Mouse (Mus musculus): ENCODE results near the gene Plac9a.
"Not testable (repeated sequence)": the region's sequence is repeated elsewhere in the genome, so short reads cannot be mapped to it uniquely, and the experiment has no call there.

Gene Plac9a

GRCm38 (mm10) chr14:25903000-25903399 is at the start of gene Plac9a:
TSS of gene Plac9a (minus strand) at chr14:25903100.
- not testable (repeated sequence) for DNase-seq (ENCODE audit: low spot score in 2 of 2)

DNA sequence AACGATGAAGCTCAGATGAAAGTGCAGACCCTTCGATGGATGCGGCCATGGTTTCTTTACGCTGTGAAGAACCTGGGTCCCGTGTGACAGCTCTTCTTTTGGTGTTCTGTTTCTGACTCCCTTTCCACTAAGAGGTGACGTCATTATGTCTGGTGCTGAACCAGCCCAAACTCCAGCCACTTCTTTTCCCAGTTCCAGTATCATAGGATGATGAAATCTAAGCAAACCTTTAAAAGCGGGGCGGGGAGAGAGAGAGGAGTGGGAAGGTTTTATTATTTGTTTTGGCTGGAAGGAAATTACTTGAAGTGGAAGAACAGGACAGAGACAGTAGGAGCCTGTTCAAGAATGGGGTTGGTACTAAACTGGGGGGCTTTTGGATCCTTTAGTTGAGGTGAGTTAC is 35.1 kb upstream of the Plac9a start, which contains the start of gene Cphx1:
Gene Cphx1, plus strand, starts transcription at position 301 of the 400 bp plus-strand sequence.
- DNase-seq (ENCODE audit: low spot score in 2 of 2): not testable (repeated sequence)

- not testable (repeated sequence) for DNase-seq (ENCODE audit: low spot score in 2 of 2)
Measured at GRCm38 (mm10) chr14:25936867-25937630, 34.1 kb upstream of the Plac9a start.

DNA sequence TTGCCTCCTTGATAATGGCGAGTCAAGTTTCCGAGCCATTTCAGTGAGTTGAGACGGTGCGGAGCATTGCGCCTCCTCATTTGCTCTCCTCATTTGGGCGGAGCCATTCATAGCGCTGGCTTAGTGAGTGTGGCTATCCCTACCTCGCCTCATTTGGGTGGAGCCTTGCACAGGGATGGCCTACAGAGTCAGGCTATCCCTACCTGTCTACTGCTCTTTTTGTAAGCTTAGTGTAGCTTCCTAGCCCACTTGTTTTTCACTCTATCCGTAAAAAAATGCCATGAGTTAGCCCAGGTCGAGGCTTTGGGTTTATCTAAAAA is 24.6 kb upstream of the Plac9a start, which contains the start of gene Tmem254a:
Gene Tmem254a, minus strand, starts transcription at position 111 of the 320 bp plus-strand sequence.
- DNase-seq (ENCODE audit: low spot score in 2 of 2): not testable (repeated sequence)

GRCm38 (mm10) chr14:25926814-25927561 is 24.1 kb upstream of the Plac9a start:
- DNase-seq (ENCODE audit: low spot score in 2 of 2): not testable (repeated sequence)

- DNase-seq (ENCODE audit: low spot score in 2 of 2): not testable (repeated sequence)
Measured at GRCm38 (mm10) chr14:25918427-25919170, 15.7 kb upstream of the Plac9a start.

DNA sequence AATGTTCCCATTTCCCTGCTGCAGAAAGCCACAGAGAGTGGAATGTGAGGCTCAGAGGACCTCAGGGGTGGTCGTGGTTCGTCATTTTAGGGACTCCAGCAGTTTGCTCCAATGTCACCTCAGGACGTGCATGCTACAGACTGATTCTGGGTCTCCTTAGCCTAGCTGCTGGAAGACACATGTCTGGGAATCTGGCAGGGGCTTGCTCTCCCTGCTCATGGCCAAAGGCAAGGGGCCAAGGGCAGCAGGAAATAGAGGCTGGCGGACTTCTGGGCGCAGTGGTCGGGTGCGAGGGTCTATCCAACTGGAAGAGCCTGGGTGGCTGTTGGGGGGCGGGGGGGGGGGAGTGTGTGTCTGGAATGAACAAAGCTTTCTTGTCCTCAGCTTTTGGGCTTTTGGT is 6.1 kb upstream of the Plac9a start:
- not testable (repeated sequence) for DNase-seq (ENCODE audit: low spot score in 2 of 2)

DNA sequence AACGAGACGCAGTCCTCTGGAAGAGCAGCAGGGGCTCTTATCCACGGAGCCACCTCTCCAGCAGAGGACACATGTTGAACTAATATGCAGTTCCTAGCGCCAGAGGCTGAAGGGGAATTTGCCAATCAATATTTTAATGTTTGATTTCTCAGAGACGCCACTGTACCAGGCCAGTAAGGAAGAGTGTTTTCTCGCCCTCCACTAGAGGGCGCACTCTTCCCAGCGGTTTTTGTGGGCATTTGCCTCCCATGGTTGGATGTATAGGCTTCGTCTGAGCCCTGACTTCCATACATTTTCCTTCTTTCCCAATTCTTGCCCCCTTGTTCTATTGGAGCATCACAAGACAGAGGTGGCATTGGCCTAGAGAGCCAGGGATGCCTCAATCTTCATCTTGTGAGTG is 4.4 kb upstream of the Plac9a start:
- DNase-seq (ENCODE audit: low spot score in 2 of 2): not testable (repeated sequence)

GRCm38 (mm10) chr14:25905243-25905642 is 2.3 kb upstream of the Plac9a start:
- peak; percentile 18 to 26 for DNase-seq (ENCODE audit: low spot score in 2 of 2)

DNA sequence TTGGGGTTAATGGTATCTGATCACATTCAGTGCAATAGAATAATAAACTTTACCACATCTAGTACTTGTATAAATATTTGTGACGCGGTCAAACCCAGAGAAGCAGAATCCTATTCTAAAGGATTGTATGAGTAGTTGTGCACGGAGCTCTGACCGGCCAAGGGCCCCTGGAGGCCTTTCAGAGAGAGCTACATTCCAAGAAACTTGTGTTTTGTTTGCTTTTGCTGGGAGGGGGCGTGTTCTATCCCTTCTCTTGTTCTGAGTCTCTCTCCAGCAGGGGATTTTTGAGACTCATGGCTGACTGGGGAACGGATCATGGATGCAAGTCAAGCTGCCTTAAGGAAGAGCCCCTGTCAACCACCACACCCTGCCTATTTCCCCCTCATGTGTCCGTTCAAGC is 7.2 kb downstream of the Plac9a start:
- DNase-seq (ENCODE audit: low spot score in 2 of 2): not testable (repeated sequence)

- DNase-seq (ENCODE audit: low spot score in 2 of 2): not testable (repeated sequence)
Measured at GRCm38 (mm10) chr14:25894566-25894965, 8.3 kb downstream of the Plac9a start.

- DNase-seq (ENCODE audit: low spot score in 2 of 2): not testable (repeated sequence)
Measured at GRCm38 (mm10) chr14:25885886-25886285, 17.0 kb downstream of the Plac9a start.

GRCm38 (mm10) chr14:25881769-25882168 is 21.1 kb downstream of the Plac9a start:
- not testable (repeated sequence) for DNase-seq (ENCODE audit: low spot score in 2 of 2)

- not testable (repeated sequence) for DNase-seq (ENCODE audit: low spot score in 2 of 2)
Measured at GRCm38 (mm10) chr14:25876640-25877039, 26.3 kb downstream of the Plac9a start.

DNA sequence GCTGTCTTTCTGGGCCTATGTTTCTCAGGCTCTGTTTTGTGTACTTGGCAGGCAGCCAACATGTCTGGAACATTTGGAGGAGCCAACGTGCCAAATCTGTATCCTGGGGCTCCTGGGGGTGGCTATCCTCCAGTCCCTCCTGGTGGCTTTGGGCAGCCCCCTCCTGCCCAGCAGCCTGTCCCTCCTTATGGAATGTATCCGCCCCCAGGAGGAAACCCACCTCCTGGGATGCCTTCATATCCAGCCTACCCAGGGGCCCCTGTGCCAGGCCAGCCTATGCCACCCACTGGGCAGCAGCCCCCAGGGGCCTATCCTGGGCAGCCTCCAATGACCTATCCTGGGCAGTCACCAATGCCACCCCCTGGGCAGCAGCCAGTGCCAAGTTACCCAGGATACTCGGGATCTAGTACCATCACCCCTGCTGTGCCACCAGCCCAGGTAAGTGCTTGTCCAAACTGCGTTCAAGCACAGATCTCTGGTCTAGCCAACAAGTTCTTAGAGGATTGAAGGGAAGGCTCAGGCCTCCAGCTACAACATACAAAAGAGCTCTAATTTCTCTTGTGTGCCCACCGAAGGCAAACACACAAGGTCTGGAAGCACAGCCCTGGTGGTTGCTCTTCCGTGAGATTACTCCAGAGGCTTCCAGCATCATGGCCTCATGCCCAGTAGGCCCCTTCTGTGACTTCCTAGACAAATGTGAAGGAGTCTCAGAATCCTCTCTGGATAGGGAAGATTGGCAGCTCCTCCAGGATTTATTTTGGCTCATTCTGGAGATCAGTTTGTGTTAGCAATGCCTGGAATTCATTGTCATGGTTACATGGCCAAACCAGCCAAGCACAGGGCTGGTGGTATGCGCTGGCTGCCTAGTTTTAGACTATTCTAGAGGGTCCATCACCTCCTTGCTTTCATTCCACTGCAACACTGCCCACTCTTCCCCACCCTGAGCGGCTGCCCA is 30.2 kb downstream of the Plac9a start:
- peak; percentile 52 to 67 for DNase-seq (ENCODE audit: low spot score in 2 of 2)

- no peak for DNase-seq (ENCODE audit: low spot score in 2 of 2)
Measured at GRCm38 (mm10) chr14:25869135-25869878, 33.6 kb downstream of the Plac9a start.

GRCm38 (mm10) chr14:25868706-25869105 is 34.2 kb downstream of the Plac9a start:
- no peak for DNase-seq (ENCODE audit: low spot score in 2 of 2)

DNA sequence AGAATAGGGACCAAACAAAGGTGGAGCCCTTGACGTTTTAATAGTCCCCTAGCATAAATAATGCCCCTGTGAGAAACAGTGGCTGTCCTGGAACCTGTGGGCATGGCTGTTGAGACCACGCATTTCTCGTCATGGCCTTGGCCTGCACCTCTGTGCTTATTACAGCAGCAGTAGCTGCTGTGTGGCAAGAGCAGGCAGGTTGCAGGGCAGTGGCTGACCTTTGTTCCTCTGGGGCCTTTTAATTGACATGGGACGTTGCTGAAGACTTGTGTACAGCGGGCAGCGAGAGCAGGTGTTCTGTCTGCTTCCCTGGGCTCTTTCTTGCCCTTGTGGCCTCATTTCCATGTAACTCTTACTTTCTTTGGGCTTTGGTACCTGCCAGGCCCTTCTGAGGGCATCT is 35.1 kb downstream of the Plac9a start:
- no peak for DNase-seq (ENCODE audit: low spot score in 2 of 2)

DNA sequence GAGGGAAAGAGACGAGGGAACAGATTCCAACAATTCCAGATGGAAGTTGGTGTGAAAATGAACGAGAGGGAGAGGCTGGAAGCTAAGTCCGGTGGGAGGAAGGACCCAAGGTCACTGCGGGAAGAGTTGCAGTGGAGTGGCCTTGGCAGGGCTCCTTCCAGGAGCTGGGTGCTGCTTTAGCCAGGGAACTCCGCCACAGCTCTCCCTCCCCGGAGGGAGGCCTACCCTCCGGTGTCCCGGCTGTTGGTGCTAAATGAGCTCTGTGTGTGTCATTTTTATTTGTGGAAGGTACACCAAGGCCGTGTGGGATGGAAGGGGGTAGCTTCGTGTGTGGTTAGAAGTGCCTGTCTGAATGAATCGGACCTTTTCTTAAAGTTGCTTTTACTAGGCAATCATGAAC is 36.1 kb downstream of the Plac9a start:
- no peak for DNase-seq (ENCODE audit: low spot score in 2 of 2)

- DNase-seq (ENCODE audit: low spot score in 2 of 2): no peak
Measured at GRCm38 (mm10) chr14:25866384-25866783, 36.5 kb downstream of the Plac9a start.

All from right cerebral cortex, postnatal 10 days (tissue).